Mouse (Mus musculus) thymus, adult 18-20 months (tissue): Measurements from ENCODE around the gene Capns2.

Experiments used
- DNase-seq, 2 experiments: peaks; one replicate each; pipeline ENCODE4 v3.0.0; 2022; ENCODE audit warnings: mixed read lengths in 2 of 2

Capns2 gene

GRCm38 (mm10) chr8:92908448-92908847 is 7.2 kb downstream of the Capns2 start:
- DNase-seq, result no peak

- no peak for DNase-seq
Observed at GRCm38 (mm10) chr8:92911477-92911876, 10.3 kb downstream of the Capns2 start.

GRCm38 (mm10) chr8:92913396-92913795 is 12.2 kb downstream of the Capns2 start:
- DNase-seq, result no peak

GRCm38 (mm10) chr8:92916082-92916481 is 14.9 kb downstream of the Capns2 start:
- DNase-seq, result no peak

GRCm38 (mm10) chr8:92921768-92922167 is 20.6 kb downstream of the Capns2 start:
- no peak for DNase-seq

GRCm38 (mm10) chr8:92928986-92929385 is 27.8 kb downstream of the Capns2 start:
- DNase-seq, result no peak

- DNase-seq, result no peak
Observed at GRCm38 (mm10) chr8:92938056-92938455, 36.8 kb downstream of the Capns2 start.

- no peak for DNase-seq
Observed at GRCm38 (mm10) chr8:92949071-92949470, 47.9 kb downstream of the Capns2 start.

- no peak for DNase-seq
Observed at GRCm38 (mm10) chr8:92950639-92951371, 49.6 kb downstream of the Capns2 start.
